ENCODE assay signal across 9 mouse cellular contexts in genomic region chr7:81133941-81134340, GRCm38 (mm10). TPM values are rescaled to one million over a fixed set of nuclear protein-coding genes. Genes with fewer than 3 reads are reported as not detected.
DNase-seq lines count a peak whose midpoint lies in the region; ATAC-seq lines count a peak whose summit lies in the region.
"Had no signal": no experiment of that assay in that cellular context is flagged by ENCODE, and none has a peak within 500 bp of the region (broad histone marks: within the 10 kb centered on the region; RNA-seq: fewer than 3 reads in every experiment).

No protein-coding gene starts in this region.

- no peak overlapping the region for H3K4me2 ChIP-seq in forebrain, embryonic 12.5 days
- H3K4me2 ChIP-seq in hindbrain, embryonic 11.5 days (replicated peaks; ENCODE audit: low read depth, low read length), result no peak overlapping the region

- no peak for DNase-seq in forebrain, embryonic 10.5 days (ENCODE audit: extremely low spot score, low spot score)
- DNase-seq in hindbrain, embryonic 10.5 days (ENCODE audit: low spot score), result no peak
- DNase-seq in hindbrain, embryonic 11.5 days (ENCODE audit: low spot score), result no peak
- DNase-seq in limb, embryonic 10.5 days (ENCODE audit: low spot score), result no peak
- no peak for DNase-seq in layer of hippocampus, adult 9-10 months (ENCODE audit: low spot score)
- no peak for DNase-seq in cerebellum, adult 11 months

- no peak for ATAC-seq in forebrain, embryonic 12.5 days (ENCODE audit: low FRiP score)
- ATAC-seq in hindbrain, embryonic 11.5 days (ENCODE audit: low FRiP score), result no peak

- no peak overlapping the region for H3K9ac ChIP-seq in forebrain, embryonic 12.5 days
- no peak overlapping the region for H3K9ac ChIP-seq in hindbrain, embryonic 11.5 days (ENCODE audit: low read depth, low read length)
- H3K9ac ChIP-seq: neural tube, embryonic 13.5 days had no signal

- H3K27ac ChIP-seq in forebrain, embryonic 10.5 days, result peak overlapping the region; percentile 69; the same call in 1 of the 2 replicates
- no peak overlapping the region for H3K27ac ChIP-seq in forebrain, embryonic 12.5 days
- peak overlapping the region; percentile 70 for H3K27ac ChIP-seq in hindbrain, embryonic 10.5 days
- H3K27ac ChIP-seq in hindbrain, embryonic 11.5 days (ENCODE audit: low read depth, low read length), result no peak overlapping the region
- peak overlapping the region; percentile 74 for H3K27ac ChIP-seq in brown adipose tissue, adult 24 weeks (replicated peaks; ENCODE audit: low read depth, low read length)
- peak overlapping the region; percentile 62 for H3K27ac ChIP-seq in limb, embryonic 10.5 days

- peaks cover 38% of the 10 kb centered on the region for H3K4me1 ChIP-seq in forebrain, embryonic 10.5 days
- peaks cover 15% of the 10 kb centered on the region for H3K4me1 ChIP-seq in forebrain, embryonic 12.5 days
- peaks cover 37% of the 10 kb centered on the region for H3K4me1 ChIP-seq in hindbrain, embryonic 10.5 days (replicated peaks)
- no peaks in the 10 kb centered on the region for H3K4me1 ChIP-seq in hindbrain, embryonic 11.5 days (replicated peaks; ENCODE audit: control insufficient read depth, insufficient read depth, low read length)
- H3K4me1 ChIP-seq in brown adipose tissue, adult 24 weeks (ENCODE audit: control insufficient read depth, insufficient read depth, insufficient read length, low read length), result peaks cover 14% of the 10 kb centered on the region
- peaks cover 59% of the 10 kb centered on the region for H3K4me1 ChIP-seq in limb, embryonic 10.5 days
- H3K4me1 ChIP-seq: neural tube, embryonic 13.5 days had no signal

- H3K36me3 ChIP-seq in forebrain, embryonic 10.5 days (replicated peaks), result no peaks in the 10 kb centered on the region
- no peaks in the 10 kb centered on the region for H3K36me3 ChIP-seq in forebrain, embryonic 12.5 days (replicated peaks)
- no peaks in the 10 kb centered on the region for H3K36me3 ChIP-seq in hindbrain, embryonic 10.5 days
- no peaks in the 10 kb centered on the region for H3K36me3 ChIP-seq in hindbrain, embryonic 11.5 days (ENCODE audit: control insufficient read depth, insufficient read depth, low read length)
- H3K36me3 ChIP-seq in limb, embryonic 10.5 days, result no peaks in the 10 kb centered on the region
- H3K36me3 ChIP-seq: neural tube, embryonic 13.5 days had no signal

- H3K27me3 ChIP-seq in forebrain, embryonic 10.5 days (ENCODE audit: poor library complexity, severe bottlenecking), result no peaks in the 10 kb centered on the region
- no peaks in the 10 kb centered on the region for H3K27me3 ChIP-seq in forebrain, embryonic 12.5 days
- H3K27me3 ChIP-seq in hindbrain, embryonic 10.5 days (ENCODE audit: insufficient read depth, poor library complexity, severe bottlenecking), result no peaks in the 10 kb centered on the region
- no peaks in the 10 kb centered on the region for H3K27me3 ChIP-seq in hindbrain, embryonic 11.5 days (ENCODE audit: control insufficient read depth, insufficient read depth, low read length)
- no peaks in the 10 kb centered on the region for H3K27me3 ChIP-seq in limb, embryonic 10.5 days (ENCODE audit: low read depth, poor library complexity, severe bottlenecking)
- H3K27me3 ChIP-seq: neural tube, embryonic 13.5 days had no signal

- H3K4me3 ChIP-seq in forebrain, embryonic 10.5 days, result no peak overlapping the region
- H3K4me3 ChIP-seq in forebrain, embryonic 12.5 days (replicated peaks), result no peak overlapping the region
- H3K4me3 ChIP-seq in hindbrain, embryonic 10.5 days, result no peak overlapping the region
- H3K4me3 ChIP-seq in hindbrain, embryonic 11.5 days (ENCODE audit: low read depth, low read length), result no peak overlapping the region
- no peak overlapping the region for H3K4me3 ChIP-seq in brown adipose tissue, adult 24 weeks (ENCODE audit: insufficient read depth, low read depth, low read length)
- no peak overlapping the region for H3K4me3 ChIP-seq in limb, embryonic 10.5 days
- H3K4me3 ChIP-seq: neural tube, embryonic 13.5 days had no signal

- 85% methylated on average over 2 of the region's 2 CpGs for WGBS in forebrain, embryonic 10.5 days
- 83% methylated on average over 2 of the region's 2 CpGs for WGBS in forebrain, embryonic 12.5 days
- WGBS in hindbrain, embryonic 10.5 days, result 83% methylated on average over 2 of the region's 2 CpGs
- 85% methylated on average over 2 of the region's 2 CpGs for WGBS in hindbrain, embryonic 11.5 days
- 81% methylated on average over 2 of the region's 2 CpGs for WGBS in limb, embryonic 10.5 days

- no peaks in the 10 kb centered on the region for H3K9me3 ChIP-seq in forebrain, embryonic 10.5 days
- no peaks in the 10 kb centered on the region for H3K9me3 ChIP-seq in forebrain, embryonic 12.5 days
- no peaks in the 10 kb centered on the region for H3K9me3 ChIP-seq in hindbrain, embryonic 10.5 days
- H3K9me3 ChIP-seq in hindbrain, embryonic 11.5 days (ENCODE audit: control insufficient read depth, low read length), result no peaks in the 10 kb centered on the region
- no peaks in the 10 kb centered on the region for H3K9me3 ChIP-seq in limb, embryonic 10.5 days (replicated peaks)
- H3K9me3 ChIP-seq: neural tube, embryonic 13.5 days had no signal

RNA-seq across cellular contexts. Expression of gene Slc28a1, which starts 19.3 kb away (rescaled TPM):
- polyA plus RNA-seq in forebrain, embryonic 10.5 days (2016; fragmentation: Nextera tagmentation; extraction: Ambion mirVana), result 0.10 TPM in 1 of 2 replicates, not detected in the other
- polyA plus RNA-seq in forebrain, embryonic 12.5 days (2016; fragmentation: Nextera tagmentation; extraction: Ambion mirVana), result not detected in 2 replicates
- not detected in 2 replicates for polyA plus RNA-seq in hindbrain, embryonic 10.5 days (2016; fragmentation: Nextera tagmentation; extraction: Ambion mirVana)
- 0.06 TPM in 1 of 2 replicates, not detected in the other for polyA plus RNA-seq in hindbrain, embryonic 11.5 days (2014; fragmentation: Nextera tagmentation; extraction: Ambion mirVana)
- polyA plus RNA-seq in brown adipose tissue, adult 24 weeks (2012; ENCODE audit: insufficient read depth, insufficient read length, missing spikeins), result not detected in 2 replicates
- polyA plus RNA-seq in limb, embryonic 10.5 days (2016; fragmentation: Nextera tagmentation; extraction: Ambion mirVana), result 0.09 TPM in 1 of 2 replicates, not detected in the other
- polyA plus RNA-seq: neural tube, embryonic 13.5 days had no signal

Comparison
In these comparisons a context has a peak if more than half of its experiments do, and no peak if none do; other contexts are left out.
1. H3K27ac ChIP-seq: peak in forebrain, embryonic 10.5 days (single experiment), hindbrain, embryonic 10.5 days (single experiment), brown adipose tissue, adult 24 weeks (single experiment) and limb, embryonic 10.5 days (single experiment); none in forebrain, embryonic 12.5 days (single experiment) and hindbrain, embryonic 11.5 days (single experiment).